8 mouse cellular contexts compared by ENCODE assay signal in genomic region chr5:100845848-100846598, GRCm38 (mm10). TPM values are rescaled to one million over a fixed set of nuclear protein-coding genes. Genes with fewer than 3 reads are reported as not detected.
DNase-seq lines count a peak whose midpoint lies in the region; ATAC-seq and TF ChIP-seq lines count a peak whose summit lies in the region.

No protein-coding gene starts in this region.

- no peak for TF ChIP-seq CTCF in kidney, postnatal 0 days (IDR thresholded peaks at IDR 0.05; ENCODE audit: low read depth)
- TF ChIP-seq CTCF in liver, embryonic 14.5 days (IDR thresholded peaks at IDR 0.05; ENCODE audit: low read depth): no peak

- DNase-seq in 416B (ENCODE audit: low read depth): peak; percentile 79
- peak; percentile 87 to 89 for DNase-seq in adrenal gland, postnatal 36 days
- DNase-seq in kidney, postnatal 0 days (ENCODE audit: low spot score): peak; percentile 63
- peak in 1 of 3 experiments; percentile 22 for DNase-seq in liver, embryonic 14.5 days (ENCODE audit: low read depth in 3 of 3, low spot score in 3 of 3)
- DNase-seq in natural killer cell, adult 2 months (ENCODE audit: low spot score in 2 of 2): peak; percentile 44 to 64

- ATAC-seq in embryonic facial prominence, embryonic 15.5 days (ENCODE audit: insufficient number of reproducible peaks, low FRiP score, low TSS enrichment, low read depth): peak; percentile 59
- ATAC-seq in heart, embryonic 13.5 days (ENCODE audit: extremely low read depth, insufficient number of reproducible peaks, low FRiP score, low TSS enrichment): peak; percentile 57; the same call in 1 of the 2 replicates
- ATAC-seq in kidney, postnatal 0 days (replicated peaks; ENCODE audit: low FRiP score, low read depth): peak; percentile 81
- ATAC-seq in liver, embryonic 14.5 days (ENCODE audit: insufficient read depth): peak; percentile 68; the same call in 1 of the 2 replicates
- peak; percentile 74 for ATAC-seq in stomach, embryonic 14.5 days (ENCODE audit: insufficient number of reproducible peaks, insufficient read depth, low FRiP score, low read depth)

- peaks cover 38% of the 10 kb centered on the region for H3K27me3 ChIP-seq in embryonic facial prominence, embryonic 15.5 days
- peaks cover 13% of the 10 kb centered on the region for H3K27me3 ChIP-seq in heart, embryonic 13.5 days (replicated peaks)
- no peaks in the 10 kb centered on the region; the same call in 1 of the 2 replicates for H3K27me3 ChIP-seq in kidney, postnatal 0 days (ENCODE audit: insufficient read depth, low read length)
- H3K27me3 ChIP-seq in liver, embryonic 14.5 days (ENCODE audit: control insufficient read depth, insufficient read depth, low read length): peaks cover 45% of the 10 kb centered on the region
- no peaks in the 10 kb centered on the region for H3K27me3 ChIP-seq in stomach, embryonic 14.5 days (ENCODE audit: control insufficient read depth, insufficient read depth, low read length)

- TF ChIP-seq EP300 in liver, embryonic 14.5 days (IDR thresholded peaks at IDR 0.05; ENCODE audit: low read depth): no peak

- no peaks in the 10 kb centered on the region for H3K36me3 ChIP-seq in embryonic facial prominence, embryonic 15.5 days
- H3K36me3 ChIP-seq in heart, embryonic 13.5 days: peaks cover 19% of the 10 kb centered on the region
- H3K36me3 ChIP-seq in kidney, postnatal 0 days (ENCODE audit: insufficient read depth, low read length): no peaks in the 10 kb centered on the region
- H3K36me3 ChIP-seq in liver, embryonic 14.5 days (replicated peaks; ENCODE audit: control insufficient read depth, insufficient read depth, low read depth): no peaks in the 10 kb centered on the region
- no peaks in the 10 kb centered on the region for H3K36me3 ChIP-seq in stomach, embryonic 14.5 days (ENCODE audit: control insufficient read depth, insufficient read depth, low read length)

- no peak overlapping the region for H3K27ac ChIP-seq in embryonic facial prominence, embryonic 15.5 days (replicated peaks)
- H3K27ac ChIP-seq in heart, embryonic 13.5 days (replicated peaks): peak overlapping the region; percentile 96
- H3K27ac ChIP-seq in kidney, postnatal 0 days: peak overlapping the region; percentile 39; the same call in 1 of the 2 replicates
- no peak overlapping the region for H3K27ac ChIP-seq in liver, embryonic 14.5 days
- H3K27ac ChIP-seq in stomach, embryonic 14.5 days (ENCODE audit: low read length): no peak overlapping the region

- H3K4me2 ChIP-seq in embryonic facial prominence, embryonic 15.5 days (replicated peaks): peak overlapping the region; percentile 99
- H3K4me2 ChIP-seq in heart, embryonic 13.5 days: peak overlapping the region; percentile 90
- peak overlapping the region; percentile 99 for H3K4me2 ChIP-seq in kidney, postnatal 0 days (ENCODE audit: low read length)
- H3K4me2 ChIP-seq in liver, embryonic 14.5 days (ENCODE audit: low read depth): peak overlapping the region; percentile 67
- H3K4me2 ChIP-seq in stomach, embryonic 14.5 days (replicated peaks; ENCODE audit: low read depth, low read length): peak overlapping the region; percentile 97

- no peaks in the 10 kb centered on the region for H3K9me3 ChIP-seq in embryonic facial prominence, embryonic 15.5 days (replicated peaks)
- peaks cover 11% of the 10 kb centered on the region for H3K9me3 ChIP-seq in heart, embryonic 13.5 days
- H3K9me3 ChIP-seq in kidney, postnatal 0 days (replicated peaks; ENCODE audit: low read length): no peaks in the 10 kb centered on the region
- no peaks in the 10 kb centered on the region for H3K9me3 ChIP-seq in liver, embryonic 14.5 days (ENCODE audit: control insufficient read depth, low read length)
- peaks cover 8% of the 10 kb centered on the region; the same call in 1 of the 2 replicates for H3K9me3 ChIP-seq in stomach, embryonic 14.5 days (ENCODE audit: control insufficient read depth, low read depth, low read length)

- WGBS in embryonic facial prominence, embryonic 15.5 days: under 1% methylated on average over 51 of the region's 52 CpGs
- WGBS in heart, embryonic 13.5 days: under 1% methylated on average over 52 of the region's 52 CpGs
- under 1% methylated on average over 52 of the region's 52 CpGs for WGBS in kidney, postnatal 0 days
- WGBS in liver, embryonic 14.5 days (ENCODE audit: insufficient replicate concordance): under 1% methylated on average over 52 of the region's 52 CpGs
- under 1% methylated on average over 48 of the region's 52 CpGs for WGBS in stomach, embryonic 14.5 days

- H3K4me1 ChIP-seq in embryonic facial prominence, embryonic 15.5 days: peaks cover 17% of the 10 kb centered on the region
- peaks cover 36% of the 10 kb centered on the region for H3K4me1 ChIP-seq in heart, embryonic 13.5 days
- H3K4me1 ChIP-seq in kidney, postnatal 0 days (replicated peaks; ENCODE audit: insufficient read depth, low read length): peaks cover 5% of the 10 kb centered on the region; the same call in 1 of the 2 replicates
- H3K4me1 ChIP-seq in liver, embryonic 14.5 days (replicated peaks; ENCODE audit: control insufficient read depth in 2 of 2, insufficient read depth in 2 of 2, low read length in 1 of 2): no peaks in the 10 kb centered on the region
- 0 out of 2 replicates have a peak, but pooled peaks cover 4% of the 10 kb centered on the region for H3K4me1 ChIP-seq in stomach, embryonic 14.5 days (ENCODE audit: control insufficient read depth, insufficient read depth, low read length)

- peak overlapping the region; percentile 61 for H3K4me3 ChIP-seq in embryonic facial prominence, embryonic 15.5 days (replicated peaks)
- peak overlapping the region; percentile 78 for H3K4me3 ChIP-seq in heart, embryonic 13.5 days
- H3K4me3 ChIP-seq in kidney, postnatal 0 days (replicated peaks; ENCODE audit: low read depth, low read length): peak overlapping the region; percentile 61
- peak overlapping the region; percentile 56 to 62 for H3K4me3 ChIP-seq in liver, embryonic 14.5 days (ENCODE audit: insufficient read depth in 1 of 2, low read depth in 2 of 2, low read length in 2 of 2)
- H3K4me3 ChIP-seq in stomach, embryonic 14.5 days (ENCODE audit: low read depth, low read length): peak overlapping the region; percentile 51

- peak overlapping the region; percentile 48 for H3K9ac ChIP-seq in embryonic facial prominence, embryonic 15.5 days
- peak overlapping the region; percentile 92 for H3K9ac ChIP-seq in heart, embryonic 13.5 days
- H3K9ac ChIP-seq in kidney, postnatal 0 days (ENCODE audit: low read depth, low read length): peak overlapping the region; percentile 64
- peak overlapping the region; percentile 31 for H3K9ac ChIP-seq in liver, embryonic 14.5 days (replicated peaks)
- peak overlapping the region; percentile 39; the same call in 1 of the 2 replicates for H3K9ac ChIP-seq in stomach, embryonic 14.5 days (replicated peaks; ENCODE audit: low read depth, low read length)

RNA-seq across cellular contexts. Expression of gene Gpat3, which starts 0.5 kb away (rescaled TPM):
- total RNA-seq in adrenal gland, postnatal 36 days (2021): 10 to 100 TPM; 14.7 to 15.1 TPM
- 1.4 and 2.2 TPM in 2 replicates for polyA plus RNA-seq in embryonic facial prominence, embryonic 15.5 days (2015; fragmentation: Nextera tagmentation; extraction: Ambion mirVana)
- polyA plus RNA-seq in heart, embryonic 13.5 days (2015; fragmentation: Nextera tagmentation; extraction: Ambion mirVana): 9.0 and 13.5 TPM in 2 replicates
- 1.6 and 2.6 TPM in 2 replicates for polyA plus RNA-seq in kidney, postnatal 0 days (2015; fragmentation: Nextera tagmentation; extraction: Ambion mirVana)
- 0.68 and 0.77 TPM in 2 replicates for polyA plus RNA-seq in liver, embryonic 14.5 days (2012; rRNA removed)
- polyA plus RNA-seq in liver, embryonic 14.5 days (2014; fragmentation: Nextera tagmentation; extraction: Ambion mirVana): 0.94 and 1.4 TPM in 2 replicates
- 2.0 and 2.9 TPM in 2 replicates for polyA plus RNA-seq in stomach, embryonic 14.5 days (2014; fragmentation: Nextera tagmentation; extraction: Ambion mirVana)

RNA-seq across cellular contexts. Expression of gene Abraxas1, which starts 25.3 kb away (rescaled TPM):
- total RNA-seq in adrenal gland, postnatal 36 days (2021): 10 to 100 TPM; 11.5 to 12.7 TPM
- polyA plus RNA-seq in embryonic facial prominence, embryonic 15.5 days (2015; fragmentation: Nextera tagmentation; extraction: Ambion mirVana): 25.1 and 31.8 TPM in 2 replicates
- polyA plus RNA-seq in heart, embryonic 13.5 days (2015; fragmentation: Nextera tagmentation; extraction: Ambion mirVana): 26.0 and 31.8 TPM in 2 replicates
- polyA plus RNA-seq in kidney, postnatal 0 days (2015; fragmentation: Nextera tagmentation; extraction: Ambion mirVana): 24.7 and 25.0 TPM in 2 replicates
- polyA plus RNA-seq in liver, embryonic 14.5 days (2012; rRNA removed): 7.1 and 10.4 TPM in 2 replicates
- 11.5 and 13.1 TPM in 2 replicates for polyA plus RNA-seq in liver, embryonic 14.5 days (2014; fragmentation: Nextera tagmentation; extraction: Ambion mirVana)
- polyA plus RNA-seq in stomach, embryonic 14.5 days (2014; fragmentation: Nextera tagmentation; extraction: Ambion mirVana): 30.3 and 35.1 TPM in 2 replicates

RNA-seq across cellular contexts. Expression of gene Mrps18c, which starts 47.6 kb away (rescaled TPM):
- 100 to 1,000 TPM in 1 of 2 experiments, 10 to 100 TPM in 1; 84.3 to 105 TPM for total RNA-seq in adrenal gland, postnatal 36 days (2021)
- polyA plus RNA-seq in embryonic facial prominence, embryonic 15.5 days (2015; fragmentation: Nextera tagmentation; extraction: Ambion mirVana): 139 and 144 TPM in 2 replicates
- polyA plus RNA-seq in heart, embryonic 13.5 days (2015; fragmentation: Nextera tagmentation; extraction: Ambion mirVana): 128 and 148 TPM in 2 replicates
- 187 and 217 TPM in 2 replicates for polyA plus RNA-seq in kidney, postnatal 0 days (2015; fragmentation: Nextera tagmentation; extraction: Ambion mirVana)
- 27.8 and 49.4 TPM in 2 replicates for polyA plus RNA-seq in liver, embryonic 14.5 days (2012; rRNA removed)
- 164 and 180 TPM in 2 replicates for polyA plus RNA-seq in liver, embryonic 14.5 days (2014; fragmentation: Nextera tagmentation; extraction: Ambion mirVana)
- polyA plus RNA-seq in stomach, embryonic 14.5 days (2014; fragmentation: Nextera tagmentation; extraction: Ambion mirVana): 173 and 176 TPM in 2 replicates

RNA-seq across cellular contexts. Expression of gene Helq, which starts 47.6 kb away (rescaled TPM):
- total RNA-seq in adrenal gland, postnatal 36 days (2021): 1 to 10 TPM; 6.1 to 7.5 TPM
- 14.0 and 16.6 TPM in 2 replicates for polyA plus RNA-seq in embryonic facial prominence, embryonic 15.5 days (2015; fragmentation: Nextera tagmentation; extraction: Ambion mirVana)
- 9.3 and 10.5 TPM in 2 replicates for polyA plus RNA-seq in heart, embryonic 13.5 days (2015; fragmentation: Nextera tagmentation; extraction: Ambion mirVana)
- 9.5 and 9.6 TPM in 2 replicates for polyA plus RNA-seq in kidney, postnatal 0 days (2015; fragmentation: Nextera tagmentation; extraction: Ambion mirVana)
- 7.3 and 13.9 TPM in 2 replicates for polyA plus RNA-seq in liver, embryonic 14.5 days (2012; rRNA removed)
- 12.2 and 12.4 TPM in 2 replicates for polyA plus RNA-seq in liver, embryonic 14.5 days (2014; fragmentation: Nextera tagmentation; extraction: Ambion mirVana)
- 21.0 and 22.2 TPM in 2 replicates for polyA plus RNA-seq in stomach, embryonic 14.5 days (2014; fragmentation: Nextera tagmentation; extraction: Ambion mirVana)

Comparison
In these comparisons a context has a peak if more than half of its experiments do, and no peak if none do; other contexts are left out.
1. H3K27ac ChIP-seq: peak in heart, embryonic 13.5 days (single experiment) and kidney, postnatal 0 days (single experiment); none in embryonic facial prominence, embryonic 15.5 days (single experiment), liver, embryonic 14.5 days (single experiment) and stomach, embryonic 14.5 days (single experiment).
2. H3K9ac ChIP-seq: peak in every context shown above with its lines; median percentile 92 in heart, embryonic 13.5 days; 64 in kidney, postnatal 0 days; 48 in embryonic facial prominence, embryonic 15.5 days; 39 in stomach, embryonic 14.5 days; 31 in liver, embryonic 14.5 days.
3. Peak in every context shown above with its lines, with median percentiles within 50 percentile points of each other: ATAC-seq, H3K4me2 ChIP-seq and H3K4me3 ChIP-seq.